Mouse (Mus musculus) stomach, postnatal 0 days (tissue): ENCODE data around the gene Sae1.

ENCODE experiments used
- CTCF ChIP-seq: IDR thresholded peaks from 2 replicates; pipeline ENCODE4 v1.5.1; 2016; ENCODE audit warnings: antibody characterized with exemption, low read depth, mild to moderate bottlenecking, moderate library complexity
- EP300 ChIP-seq: optimal IDR thresholded peaks from 2 replicates; pipeline ENCODE3; 2016; ENCODE audit warnings: antibody characterized with exemption

DNA sequence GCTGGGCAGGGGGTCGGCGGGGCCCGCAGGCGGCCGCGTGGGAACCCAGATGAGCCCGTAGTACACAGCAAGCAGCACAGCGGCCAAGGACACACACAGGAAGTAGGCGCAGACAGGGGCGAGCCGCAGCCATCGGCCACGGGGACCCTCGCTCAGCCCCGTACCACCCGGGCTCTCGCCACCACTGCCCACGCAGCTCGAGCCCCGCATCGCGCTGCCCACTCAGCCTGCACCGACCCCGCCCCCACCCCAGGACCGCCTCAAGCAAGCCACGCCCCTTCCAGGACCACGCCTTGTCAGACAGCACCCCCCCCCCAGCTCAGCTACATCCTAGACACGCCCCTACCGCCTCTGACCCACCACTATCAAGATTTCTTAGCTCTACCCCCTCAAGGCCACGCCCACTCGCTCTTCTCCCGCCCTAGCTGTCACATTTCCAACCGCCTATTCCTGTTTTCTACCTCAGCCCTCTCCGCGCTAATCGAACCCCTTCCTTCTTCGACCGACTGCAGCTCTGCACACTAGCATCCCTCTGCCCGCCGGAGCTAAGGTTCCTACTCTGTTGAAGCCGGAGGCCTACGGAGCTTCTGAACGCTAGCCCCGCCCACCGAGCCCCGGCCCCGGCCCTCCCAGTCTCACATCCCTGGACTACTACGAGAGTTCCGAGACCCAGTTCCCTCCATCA, 114.4 kb downstream of the Sae1 start, which contains the start of gene Inafm1:
- TF ChIP-seq CTCF (no peak), EP300 (no peak)
